Mouse (Mus musculus) thymus, adult 2 months (tissue): ENCODE measurements at regions not wholly inside any gene's neighbourhood (a gene's known extent, or its start where the extent isn't known, plus 50 kb on each side); places are given as distances from the start of the nearest gene placed in this dataset.

Experiments
- DNase-seq: peaks from one replicate; pipeline ENCODE4 v3.0.0; 2021
- H3K27ac ChIP-seq: fragments of 200-500 bp; 2 replicates; pipeline ENCODE4 v1.5.1; 2012; ENCODE audit warnings: low read length, control low read depth; ENCODE audit not compliant: control insufficient read depth, insufficient read depth
- H3K27me3 ChIP-seq: fragments of 200-500 bp; 2 replicates; pipeline ENCODE4 v1.6.1; 2012; ENCODE audit warnings: mild to moderate bottlenecking, low read length, moderate library complexity, mixed read lengths; ENCODE audit not compliant: control insufficient read depth, insufficient read depth
- H3K36me3 ChIP-seq: fragments of 200-500 bp; 2 replicates; pipeline ENCODE4 v1.6.1; 2012; ENCODE audit warnings: mild to moderate bottlenecking, low read length, moderate library complexity; ENCODE audit not compliant: control insufficient read depth, insufficient read depth
- H3K4me1 ChIP-seq: fragments of 200-500 bp; replicated peaks from 2 replicates; pipeline ENCODE4 v1.6.1; 2012; ENCODE audit warnings: low read length; ENCODE audit not compliant: control insufficient read depth, insufficient read depth
- H3K4me3 ChIP-seq: fragments of 200-500 bp; 2 replicates; pipeline ENCODE4 v1.5.1; 2012; ENCODE audit warnings: mild to moderate bottlenecking, low read length, control low read depth, moderate library complexity; ENCODE audit not compliant: control insufficient read depth, insufficient read depth
- CTCF ChIP-seq: fragments of 200-500 bp; IDR thresholded peaks from 2 replicates; pipeline ENCODE4 v1.5.1; 2012; ENCODE audit warnings: mild to moderate bottlenecking, control low read depth, low read length, moderate library complexity, borderline replicate concordance; ENCODE audit not compliant: control insufficient read depth, poor library complexity, insufficient read depth; ENCODE audit errors: extremely low read depth
- POLR2A ChIP-seq: fragments of 200-500 bp; IDR thresholded peaks from 2 replicates; pipeline ENCODE4 v1.6.1; 2012; ENCODE audit warnings: mild to moderate bottlenecking, low read length, control low read depth, moderate library complexity; ENCODE audit not compliant: control insufficient read depth, poor library complexity, insufficient read depth; ENCODE audit errors: extremely low read depth
- WGBS: fragments of 180-500 bp; shearing (Covaris S2); methylation state at CpG from one replicate; pipeline ENCODE4 v1.1.7; 2018; 5-methylcytosine and 5-hydroxymethylcytosine counted together

- Histone ChIP-seq H3K4me1 (peaks cover 59% of the 10 kb centered on the region), H3K36me3 (no peaks in the 10 kb centered on the region), H3K27ac (peak overlapping the region; percentile 77), H3K4me3 (no peak overlapping the region), H3K27me3 (no peaks in the 10 kb centered on the region)
- 23% methylated on average over 2 of the region's 2 CpGs for WGBS
- TF ChIP-seq POLR2A (no peak), CTCF (no peak)
- peak; percentile 44 for DNase-seq
Observed at GRCm38 (mm10) chr12:107154668-107155067, 333.8 kb upstream of the 3110018I06Rik start.

- TF ChIP-seq CTCF: no peak
- no peak for TF ChIP-seq POLR2A
- H3K4me1 ChIP-seq: peaks cover 63% of the 10 kb centered on the region
- H3K27me3 ChIP-seq: no peaks in the 10 kb centered on the region
- peak overlapping the region; percentile 97 for H3K27ac ChIP-seq
- WGBS: 34% methylated on average over 8 of the region's 8 CpGs
- H3K36me3 ChIP-seq: no peaks in the 10 kb centered on the region
- peak overlapping the region; percentile 14; the same call in 1 of the 2 replicates for H3K4me3 ChIP-seq
- DNase-seq: peak; percentile 82
Observed at GRCm38 (mm10) chr12:107156791-107157428, 331.5 kb upstream of the 3110018I06Rik start.

- WGBS: 7% methylated on average over 5 of the region's 5 CpGs
- H3K27ac ChIP-seq: peak overlapping the region; percentile 96
Observed at GRCm38 (mm10) chr12:107159126-107159525, 329.3 kb upstream of the 3110018I06Rik start.

GRCm38 (mm10) chr12:107160137-107160536 is 328.3 kb upstream of the 3110018I06Rik start:
- 0% methylated on average over 7 of the region's 7 CpGs for WGBS

More at GRCm38 (mm10) chr12:107159126-107159525, 329.3 kb upstream of the 3110018I06Rik start:
- DNase-seq: peak; percentile 42
- H3K4me3 ChIP-seq: peak overlapping the region; percentile 23
- H3K27me3 ChIP-seq: no peaks in the 10 kb centered on the region
- peaks cover 60% of the 10 kb centered on the region for H3K4me1 ChIP-seq
- no peaks in the 10 kb centered on the region for H3K36me3 ChIP-seq
- TF ChIP-seq POLR2A: no peak
- no peak for TF ChIP-seq CTCF

GRCm38 (mm10) chr12:107160628-107161027 is 327.8 kb upstream of the 3110018I06Rik start:
- whole genome bisulfite sequencing: 23% methylated on average over 6 of the region's 6 CpGs
- H3K27me3 ChIP-seq: no peaks in the 10 kb centered on the region
- H3K4me1 ChIP-seq: peaks cover 56% of the 10 kb centered on the region
- no peaks in the 10 kb centered on the region for H3K36me3 ChIP-seq
- no peak overlapping the region for H3K4me3 ChIP-seq
- H3K27ac ChIP-seq: peak overlapping the region; percentile 96
- TF ChIP-seq POLR2A (no peak), CTCF (no peak)
- DNase-seq: no peak

More at GRCm38 (mm10) chr12:107160137-107160536, 328.3 kb upstream of the 3110018I06Rik start:
- H3K27me3 ChIP-seq: no peaks in the 10 kb centered on the region
- no peaks in the 10 kb centered on the region for H3K36me3 ChIP-seq
- no peak overlapping the region for H3K4me3 ChIP-seq
- H3K27ac ChIP-seq: peak overlapping the region; percentile 96
- TF ChIP-seq POLR2A (peak; percentile 27; the same call in 1 of the 2 replicates), CTCF (peak; percentile 43; the same call in 1 of the 2 replicates)
- DNase-seq: peak; percentile 87
- peaks cover 61% of the 10 kb centered on the region for H3K4me1 ChIP-seq

- peaks cover 32% of the 10 kb centered on the region for H3K4me1 ChIP-seq
- no peaks in the 10 kb centered on the region for H3K27me3 ChIP-seq
- H3K4me3 ChIP-seq: no peak overlapping the region
- H3K27ac ChIP-seq: no peak overlapping the region
- no peaks in the 10 kb centered on the region for H3K36me3 ChIP-seq
- 29% methylated on average over 7 of the region's 7 CpGs for WGBS
- DNase-seq: peak; percentile 55
- TF ChIP-seq POLR2A (no peak), CTCF (no peak)
Observed at GRCm38 (mm10) chr12:107170926-107171325, 317.5 kb upstream of the 3110018I06Rik start.

- WGBS: 93% methylated on average over 15 of the region's 15 CpGs
- Histone ChIP-seq H3K27me3 (no peaks in the 10 kb centered on the region), H3K36me3 (no peaks in the 10 kb centered on the region), H3K27ac (no peak overlapping the region), H3K4me3 (no peak overlapping the region), H3K4me1 (peaks cover 32% of the 10 kb centered on the region)
- no peak for DNase-seq
- TF ChIP-seq CTCF: no peak
- no peak for TF ChIP-seq POLR2A
Observed at GRCm38 (mm10) chr12:107171676-107172075, 316.8 kb upstream of the 3110018I06Rik start.
